Mouse (Mus musculus) heart, embryonic 14.5 days (tissue): ENCODE measurements around the gene Ccdc103. TPM values are rescaled to one million over a fixed set of nuclear protein-coding genes. Genes with fewer than 3 reads are reported as not detected.

Experiments used
- ATAC-seq: fragments of 200-750 bp; cut with Nextera tagmentation; 2 replicates; pipeline ENCODE4 v1.8.0; 2017; ENCODE audit warnings: low read depth, moderate TSS enrichment; ENCODE audit not compliant: insufficient number of reproducible peaks, insufficient read depth, low FRiP score
- H3K27ac ChIP-seq, 2 experiments: fragments of 200-500 bp in 1 of 2; fragments of 300-500 bp in 1 of 2; sonication (generic) in 1 of 2; replicated peaks in 1 of 2; 2 replicates each; pipeline ENCODE4 v1.5.1; 2012 to 2014; ENCODE audit warnings: low read depth in 2 of 2, low read length in 2 of 2, control low read depth in 1 of 2, mild to moderate bottlenecking in 1 of 2, mixed read lengths in 1 of 2; ENCODE audit not compliant: control insufficient read depth in 1 of 2, insufficient read depth in 1 of 2
- H3K27me3 ChIP-seq: fragments of 300-500 bp; sonication (generic); 2 replicates; pipeline ENCODE4 v1.6.1; 2014; ENCODE audit warnings: mild to moderate bottlenecking, low read length, control low read depth; ENCODE audit not compliant: control insufficient read depth, insufficient read depth
- H3K36me3 ChIP-seq: fragments of 300-500 bp; sonication (generic); 2 replicates; pipeline ENCODE4 v1.6.1; 2014; ENCODE audit warnings: mild to moderate bottlenecking, control low read depth, low read length, mixed read lengths; ENCODE audit not compliant: control insufficient read depth, insufficient read depth
- H3K4me1 ChIP-seq, 2 experiments: fragments of 200-500 bp in 1 of 2; fragments of 300-500 bp in 1 of 2; sonication (generic) in 1 of 2; 2 replicates each; pipeline ENCODE4 v1.6.1; 2012 to 2014; ENCODE audit warnings: low read length in 2 of 2, control low read depth in 1 of 2, mixed read lengths in 1 of 2; ENCODE audit not compliant: control insufficient read depth in 2 of 2, insufficient read depth in 2 of 2
- H3K4me2 ChIP-seq: fragments of 300-500 bp; sonication (generic); 2 replicates; pipeline ENCODE4 v1.6.1; 2014; ENCODE audit warnings: mild to moderate bottlenecking, low read length
- H3K4me3 ChIP-seq, 2 experiments: fragments of 200-500 bp in 1 of 2; fragments of 300-500 bp in 1 of 2; sonication (generic) in 1 of 2; 2 replicates each; pipeline ENCODE4 v1.5.1; 2012 to 2014; ENCODE audit warnings: low read length in 2 of 2, mild to moderate bottlenecking in 2 of 2, control low read depth in 1 of 2, low read depth in 1 of 2, moderate library complexity in 1 of 2; ENCODE audit not compliant: control insufficient read depth in 1 of 2, insufficient read depth in 1 of 2
- H3K9ac ChIP-seq: fragments of 300-500 bp; sonication (generic); 2 replicates; pipeline ENCODE4 v1.6.1; 2014; ENCODE audit warnings: mild to moderate bottlenecking, low read length
- H3K9me3 ChIP-seq: fragments of 300-500 bp; sonication (generic); 2 replicates; pipeline ENCODE4 v1.6.1; 2016; ENCODE audit warnings: low read length, control low read depth; ENCODE audit not compliant: control insufficient read depth
- WGBS: fragments of 180-500 bp; shearing (Covaris S2); extraction: QIAGEN DNeasy Blood & Tissue Kit; methylation state at CpG from one replicate; pipeline ENCODE4 v1.1.7; 2014; 5-methylcytosine and 5-hydroxymethylcytosine counted together
- polyA plus RNA-seq: library from polyadenylated mRNA; unstranded; fragments of >200 nt; fragmentation: Nextera tagmentation; extraction: Ambion mirVana; gene quantifications from 2 replicates; pipeline ENCODE4 v1.2.1, GENCODE M21; 2014

Gene Ccdc103
- polyA plus RNA-seq, 1 experiment from 2014 or later: 0.70 TPM

DNA sequence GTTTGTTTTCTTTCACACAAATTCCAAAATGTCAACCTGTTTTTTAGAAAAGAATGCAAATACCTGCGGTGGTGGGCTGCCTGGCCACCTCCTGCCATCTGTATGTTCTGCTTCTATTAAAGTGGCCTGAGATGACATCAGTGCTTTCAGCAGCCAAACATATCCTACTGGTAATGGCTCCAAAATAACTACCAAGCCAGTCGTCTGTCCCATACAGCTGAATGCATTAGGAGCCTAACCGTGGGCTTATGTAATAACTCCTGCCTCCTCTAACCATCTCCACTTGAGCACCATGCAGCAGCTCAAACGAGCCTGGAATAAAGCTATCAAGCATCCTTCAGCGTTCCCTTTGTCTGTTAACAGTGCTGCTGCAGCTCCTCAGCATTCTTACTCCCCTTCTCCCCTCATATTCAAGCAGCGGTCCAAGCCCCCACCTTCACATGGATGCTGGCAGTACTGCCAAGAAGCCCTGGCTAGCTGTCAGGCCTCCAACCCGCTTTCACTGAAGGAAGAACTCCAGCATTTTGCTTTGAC, 6.1 kb upstream of the Ccdc103 start:
- Histone ChIP-seq H3K27ac (no peak overlapping the region), H3K9me3 (no peaks in the 10 kb centered on the region), H3K27me3 (no peaks in the 10 kb centered on the region), H3K4me1 (peaks cover 0 to 7% of the 10 kb centered on the region in 2 experiments; a peak in 2 of 4 replicates), H3K4me2 (no peak overlapping the region), H3K9ac (no peak overlapping the region), H3K36me3 (peaks cover 61% of the 10 kb centered on the region), H3K4me3 (no peak overlapping the region)
- no peak for ATAC-seq
- 79% methylated on average over 7 of the region's 7 CpGs for WGBS

DNA sequence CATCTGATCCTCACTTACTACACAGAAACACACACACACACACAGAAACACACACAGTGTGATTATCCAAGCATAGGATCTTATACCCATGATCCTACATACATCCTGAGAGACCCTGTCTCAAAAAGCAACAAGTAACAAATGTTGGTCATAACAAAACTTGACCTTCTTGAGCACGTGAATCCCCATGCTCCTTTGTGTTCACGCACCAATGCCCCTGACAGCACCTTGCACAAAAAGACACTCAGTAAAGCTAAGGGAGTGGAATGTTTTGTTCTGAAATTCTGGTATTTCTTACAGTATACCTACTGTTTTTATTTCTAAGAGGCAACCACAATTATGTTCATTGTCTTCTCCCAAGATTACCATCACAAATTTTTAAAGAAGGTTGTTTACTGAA, 1.4 kb upstream of the Ccdc103 start:
- no peak overlapping the region for H3K27ac ChIP-seq
- H3K4me1 ChIP-seq: peaks cover 6 to 23% of the 10 kb centered on the region in 2 experiments
- ATAC-seq: no peak
- no peak overlapping the region for H3K4me3 ChIP-seq
- H3K36me3 ChIP-seq: peaks cover 32% of the 10 kb centered on the region
- no peaks in the 10 kb centered on the region for H3K9me3 ChIP-seq
- peak overlapping the region; percentile 89 for H3K9ac ChIP-seq
- peak overlapping the region; percentile 90; the same call in 1 of the 2 replicates for H3K4me2 ChIP-seq
- 81% methylated on average over 2 of the region's 2 CpGs for WGBS
- peaks cover 4% of the 10 kb centered on the region; the same call in 1 of the 2 replicates for H3K27me3 ChIP-seq

DNA sequence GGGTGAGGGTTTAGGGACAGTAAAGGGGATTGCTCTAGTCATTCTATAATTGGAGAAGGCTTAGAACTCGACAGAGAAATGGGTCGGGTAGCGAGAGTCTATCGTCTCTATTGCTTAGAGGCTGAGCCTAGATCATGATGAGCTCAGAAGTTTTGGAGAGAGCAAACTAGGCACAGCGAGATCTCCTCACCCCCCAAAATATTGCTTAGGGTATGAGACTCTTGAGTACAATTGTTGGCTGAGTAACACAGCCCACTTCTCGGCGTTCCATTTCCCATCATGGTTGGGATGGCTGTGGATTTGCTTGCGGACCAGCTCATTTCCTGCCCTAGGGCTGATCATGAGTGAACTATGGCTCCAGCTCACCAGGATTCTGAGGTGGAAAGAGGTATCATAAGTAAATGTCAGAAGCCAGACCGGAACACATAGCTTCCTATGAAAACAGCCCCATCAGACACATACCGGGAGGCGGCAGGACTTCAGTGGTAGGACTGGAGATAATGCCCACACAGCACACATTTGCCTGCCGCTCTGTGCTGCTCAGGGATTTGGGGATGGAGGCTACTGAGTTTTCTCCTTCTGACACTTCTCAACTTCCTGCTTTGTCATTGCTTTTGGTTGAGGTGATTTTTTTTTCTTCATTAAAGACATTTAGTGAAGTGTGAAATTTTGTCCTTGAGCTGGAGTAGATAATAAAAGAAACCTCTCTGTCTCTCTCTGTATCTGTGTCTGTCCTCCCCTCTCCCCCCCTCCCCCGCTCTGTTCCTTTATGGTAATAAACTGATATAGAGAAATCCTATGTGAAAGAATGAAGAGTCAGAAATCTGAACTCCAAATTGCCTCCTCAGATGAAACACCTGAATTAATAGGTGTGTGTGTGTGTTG, 552 bp downstream of the Ccdc103 start:
- ATAC-seq: no peak
- Histone ChIP-seq H3K9me3 (no peaks in the 10 kb centered on the region), H3K4me2 (peak overlapping the region; percentile 90), H3K27me3 (peaks cover 4% of the 10 kb centered on the region; the same call in 1 of the 2 replicates), H3K27ac (peak overlapping the region in 1 of 2 experiments; percentile 81; a peak in 1 of 4 replicates), H3K36me3 (peaks cover 12% of the 10 kb centered on the region), H3K9ac (peak overlapping the region; percentile 89), H3K4me3 (peak overlapping the region; percentile 77 to 82), H3K4me1 (peaks cover 16 to 32% of the 10 kb centered on the region in 2 experiments)
- WGBS: 12% methylated on average over 13 of the region's 13 CpGs

DNA sequence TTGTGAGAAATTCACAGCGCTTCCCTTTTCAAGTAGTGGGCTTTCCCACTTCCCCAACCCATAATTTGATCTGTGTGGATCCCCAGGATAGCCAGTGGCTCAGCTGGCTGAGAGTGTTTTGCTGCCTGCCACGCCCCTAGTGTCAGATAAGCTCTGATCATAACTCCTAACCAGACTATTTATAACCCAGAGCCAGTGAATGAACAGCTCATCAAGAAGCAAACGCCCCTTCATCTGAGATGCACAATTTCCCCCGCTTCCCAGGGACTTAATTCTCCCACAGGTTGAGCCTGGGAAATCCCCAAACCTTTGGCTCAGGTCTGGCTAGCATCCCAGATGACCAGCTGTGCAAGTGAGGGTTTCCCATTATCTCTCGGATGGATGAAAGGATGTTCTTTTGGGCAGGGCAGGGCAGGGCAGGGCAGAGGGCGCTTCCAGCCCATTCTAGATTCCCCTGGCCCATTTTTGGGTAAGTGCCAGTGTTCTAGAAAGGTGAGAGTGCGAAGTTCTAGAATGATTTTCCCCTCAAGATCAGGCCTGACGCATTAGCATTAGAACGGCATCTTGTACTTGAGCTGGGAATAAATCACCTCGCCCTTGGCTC, 3.7 kb downstream of the Ccdc103 start, which contains the start of gene Fam187a:
TSS of gene Fam187a (plus strand) at position 554 of the 604 bp plus-strand sequence.
- Histone ChIP-seq H3K4me1 (peaks cover 16 to 26% of the 10 kb centered on the region in 2 experiments), H3K4me2 (peak within 1 kb of the TSS; percentile 31; the same call in 1 of the 2 replicates), H3K27ac (peak within 1 kb of the TSS in 1 of 2 experiments; percentile 43; a peak in 2 of 4 replicates), H3K4me3 (no peak within 1 kb of the TSS), H3K36me3 (no peaks in the 10 kb centered on the region), H3K9me3 (no peaks in the 10 kb centered on the region), H3K27me3 (peaks cover 4% of the 10 kb centered on the region; the same call in 1 of the 2 replicates), H3K9ac (0 out of 2 replicates have a peak within 1 kb of the TSS, but pooled peaks have one; percentile 1)
- WGBS: 47% methylated on average over 10 of the region's 10 CpGs
- no peak for ATAC-seq

DNA sequence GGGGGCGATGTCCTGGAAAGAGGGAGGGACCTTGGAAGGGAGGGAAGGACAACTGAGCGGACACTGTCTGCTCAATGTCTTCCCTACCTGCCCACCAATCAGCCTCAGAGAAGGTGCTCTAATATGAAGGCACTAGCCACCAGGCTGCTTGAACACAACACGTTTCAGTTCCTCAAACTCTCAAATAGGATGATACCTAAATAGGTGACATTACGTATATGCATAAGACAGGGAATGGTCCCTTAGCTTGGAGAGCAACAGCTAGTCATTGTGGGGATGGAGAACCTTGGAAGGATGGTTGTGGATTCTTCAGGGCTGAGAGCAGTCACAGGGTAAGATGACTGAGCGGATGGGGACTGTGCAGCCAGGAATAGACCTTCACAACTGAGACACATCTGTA, 6.4 kb downstream of the Ccdc103 start:
- peaks cover 6% of the 10 kb centered on the region; the same call in 1 of the 2 replicates for H3K27me3 ChIP-seq
- H3K9ac ChIP-seq: no peak overlapping the region
- 80% methylated on average over 5 of the region's 5 CpGs for WGBS

DNA sequence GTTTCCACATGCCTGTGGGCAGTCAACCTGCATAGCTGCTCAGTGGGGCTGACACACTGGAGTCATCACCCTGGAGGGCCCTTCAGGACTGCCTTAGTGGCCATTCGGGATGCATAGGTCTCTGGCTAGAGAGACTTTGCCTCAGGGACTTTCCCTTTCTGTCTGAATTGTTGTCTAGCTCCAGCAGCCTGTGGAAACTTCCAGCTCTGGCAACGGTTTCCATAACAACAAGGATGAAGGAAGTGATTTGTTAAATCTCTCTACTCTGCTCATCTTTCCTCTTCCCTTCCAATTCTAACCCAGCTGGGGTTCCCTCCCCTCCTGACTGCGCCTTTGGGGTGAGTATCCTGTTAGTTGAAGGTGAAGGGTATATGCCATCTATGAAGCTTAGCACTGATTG, 7.1 kb downstream of the Ccdc103 start:
- Histone ChIP-seq H3K4me2 (no peak overlapping the region), H3K9ac (no peak overlapping the region), H3K27me3 (peaks cover 10% of the 10 kb centered on the region; the same call in 1 of the 2 replicates), H3K4me3 (no peak overlapping the region), H3K27ac (no peak overlapping the region), H3K9me3 (no peaks in the 10 kb centered on the region), H3K4me1 (peaks cover 16% of the 10 kb centered on the region in 2 experiments), H3K36me3 (no peaks in the 10 kb centered on the region)
- ATAC-seq: no peak
- 66% methylated on average over 3 of the region's 3 CpGs for WGBS

More for the DNA sequence above, 6.4 kb downstream of the Ccdc103 start:
- Histone ChIP-seq H3K4me2 (no peak overlapping the region), H3K27ac (no peak overlapping the region), H3K4me1 (peaks cover 13 to 15% of the 10 kb centered on the region in 2 experiments), H3K9me3 (no peaks in the 10 kb centered on the region), H3K36me3 (no peaks in the 10 kb centered on the region), H3K4me3 (no peak overlapping the region)
- no peak for ATAC-seq

DNA sequence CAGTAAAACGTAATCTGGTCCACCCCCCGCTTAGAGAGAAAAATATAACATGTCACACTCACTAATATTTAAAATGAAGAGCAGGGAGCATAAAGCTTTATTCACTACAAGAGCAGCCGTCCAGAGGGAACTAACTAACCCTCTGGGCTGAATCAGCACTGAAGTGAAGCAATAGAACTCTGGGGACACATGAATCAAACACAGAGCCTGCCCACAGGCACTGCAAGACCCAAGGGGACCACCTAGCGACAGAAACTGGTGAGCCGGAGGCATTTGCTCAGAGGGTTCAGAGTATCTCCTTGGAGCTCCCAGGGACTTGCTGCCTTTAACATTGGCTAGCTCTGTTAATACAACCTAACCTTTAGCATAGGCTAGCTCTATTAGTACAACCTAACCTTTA, 9.1 kb downstream of the Ccdc103 start:
- Histone ChIP-seq H3K9me3 (no peaks in the 10 kb centered on the region), H3K27ac (no peak overlapping the region), H3K4me2 (no peak overlapping the region), H3K4me1 (peaks cover 9 to 11% of the 10 kb centered on the region in 2 experiments), H3K36me3 (no peaks in the 10 kb centered on the region), H3K4me3 (no peak overlapping the region), H3K9ac (no peak overlapping the region), H3K27me3 (peaks cover 17% of the 10 kb centered on the region)
- ATAC-seq: no peak
- 69% methylated on average over 5 of the region's 5 CpGs for WGBS
